Mouse (Mus musculus) erythroblast, adult 5-6 weeks (primary cell): ENCODE data around the gene Nmnat2. TPM values are rescaled to one million over a fixed set of nuclear protein-coding genes. Genes with fewer than 3 reads are reported as not detected.
"Not testable (repeated sequence)": the region's sequence is repeated elsewhere in the genome, so short reads cannot be mapped to it uniquely, and the experiment has no call there.

Experiments
- ATAC-seq: replicated peaks from 2 replicates; pipeline ENCODE4 v1.8.0; 2016; ENCODE audit warnings: moderate number of reproducible peaks, mild to moderate bottlenecking, moderate TSS enrichment, inconsistent platforms; ENCODE audit not compliant: poor library complexity, low FRiP score, severe bottlenecking
- total RNA-seq, 2 experiments: library from RNA; stranded (forward) in 1 of 2; stranded (reverse) in 1 of 2; fragments of 150-400 nt in 1 of 2; fragments of 200-764, 138-1000 nt in 1 of 2; gene quantifications; 2 replicates each; pipeline versions ENCODE4 v1.2.3 to v1.2.4; 2015 to 2017; ENCODE audit warnings: low replicate concordance in 2 of 2

The Nmnat2 gene
- total RNA-seq, 2 experiments from 2014 or later: not detected

DNA sequence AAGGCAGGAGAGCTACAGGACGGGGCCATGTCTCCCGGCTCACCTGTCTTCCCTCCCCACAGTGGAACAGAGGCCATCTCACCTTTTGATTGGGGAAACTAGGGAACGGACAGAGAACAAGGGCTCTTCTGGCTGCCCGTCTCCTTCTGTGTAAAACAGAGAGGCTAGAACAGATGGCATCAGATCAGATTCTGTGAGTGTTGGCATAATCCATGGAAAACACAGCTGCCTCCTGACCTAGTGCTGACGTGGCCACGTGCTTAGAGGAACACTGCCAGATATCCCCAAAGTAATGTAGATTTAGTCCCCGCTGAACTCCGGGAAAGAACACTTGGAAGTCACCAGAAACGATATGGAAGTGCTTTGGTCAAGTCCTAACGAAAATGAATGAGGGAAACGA lies 90.6 kb downstream of the Nmnat2 start:
- ATAC-seq: no peak

DNA sequence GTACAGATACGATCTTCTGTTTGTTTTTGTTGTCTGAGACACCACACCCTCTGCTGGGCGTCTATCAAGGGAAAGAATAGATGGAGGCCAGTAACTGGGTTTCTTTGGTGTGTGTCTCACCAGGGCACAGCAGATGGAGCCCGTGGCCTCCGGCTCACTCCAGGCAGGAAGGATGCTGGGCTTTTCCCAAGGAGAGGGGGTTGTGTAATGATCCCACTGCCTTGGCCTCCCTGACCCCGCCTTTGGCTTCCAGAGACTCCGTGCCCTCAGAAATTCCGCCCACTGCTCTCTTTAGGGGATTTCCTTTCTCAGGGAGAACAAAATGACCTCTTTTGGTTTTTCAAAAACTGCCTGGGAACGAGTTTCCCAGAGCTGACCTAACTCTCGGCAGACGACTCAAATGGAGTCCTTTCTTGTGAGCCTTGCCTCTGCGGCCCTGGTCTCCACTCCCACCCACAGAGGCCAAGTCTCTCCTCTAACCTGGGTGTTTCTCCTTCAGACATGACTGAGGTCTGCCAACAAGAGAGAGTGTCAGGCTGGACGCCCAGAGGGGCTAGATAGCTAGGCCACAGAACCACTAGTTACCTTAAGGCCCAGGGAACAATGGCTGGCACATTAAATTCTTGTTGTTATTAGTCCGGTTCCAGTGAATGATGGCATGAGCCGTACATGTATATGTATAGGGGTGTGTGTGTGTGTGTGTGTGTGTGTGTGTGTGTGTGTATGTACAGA lies 93.5 kb downstream of the Nmnat2 start:
- no peak for ATAC-seq

DNA sequence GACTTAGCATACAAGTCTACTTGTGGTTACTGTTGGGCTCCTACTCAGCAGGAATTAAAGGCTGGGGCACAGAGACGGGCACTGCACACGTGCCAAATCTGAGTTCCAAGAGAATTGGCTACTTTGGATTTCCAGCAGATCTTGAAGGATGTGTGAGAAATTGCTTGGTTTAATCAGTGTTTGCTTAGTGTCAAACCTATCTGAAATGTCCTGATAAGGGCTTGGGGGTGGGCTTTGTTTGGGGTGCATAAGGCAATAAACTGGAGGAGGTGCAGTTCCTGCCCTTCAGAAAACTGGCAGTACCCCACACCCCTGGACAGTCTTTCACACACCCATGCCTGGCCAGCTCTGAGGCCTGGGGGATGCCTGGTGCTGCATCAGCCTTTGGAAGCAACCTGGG lies 94.7 kb downstream of the Nmnat2 start:
- no peak for ATAC-seq

DNA sequence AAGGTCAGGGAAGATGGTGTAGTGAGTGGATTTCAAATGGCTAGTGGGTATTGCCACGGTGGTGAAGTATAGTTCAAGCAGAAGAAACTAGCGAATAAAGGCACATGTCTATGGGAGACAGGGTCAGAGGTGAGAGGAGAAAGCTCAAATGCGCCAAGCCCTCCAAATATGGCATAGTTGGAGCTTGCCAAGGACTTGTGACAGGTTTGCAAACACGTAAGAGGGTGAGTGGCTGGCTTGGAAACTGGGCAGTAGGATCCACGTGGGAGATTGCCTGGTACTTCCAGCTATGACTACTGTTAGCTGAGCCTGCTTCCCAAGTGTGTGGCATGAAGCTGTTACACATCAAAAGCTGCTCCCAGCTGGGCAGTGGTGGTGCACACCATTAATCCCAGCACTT lies 96.7 kb downstream of the Nmnat2 start:
- no peak for ATAC-seq

DNA sequence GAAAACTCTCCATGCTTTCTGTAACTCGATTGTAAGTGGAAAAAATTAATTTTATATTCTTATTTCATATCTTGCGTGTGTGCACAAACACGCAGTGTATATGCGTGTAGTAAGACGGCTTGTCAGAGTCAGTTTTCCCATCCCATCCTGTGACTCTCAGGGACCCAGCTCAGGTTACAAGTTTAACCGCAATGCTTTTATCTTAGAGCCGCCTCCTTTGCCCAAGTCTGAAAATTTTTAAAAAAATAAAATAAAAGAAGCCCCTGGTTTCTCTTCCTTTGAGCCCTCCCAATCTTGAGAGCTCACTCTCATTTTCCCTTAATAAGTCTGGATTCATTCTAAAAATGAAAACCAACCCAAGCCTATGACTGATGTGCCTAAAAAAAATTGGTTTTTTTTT lies 98.8 kb downstream of the Nmnat2 start:
- no peak for ATAC-seq

DNA sequence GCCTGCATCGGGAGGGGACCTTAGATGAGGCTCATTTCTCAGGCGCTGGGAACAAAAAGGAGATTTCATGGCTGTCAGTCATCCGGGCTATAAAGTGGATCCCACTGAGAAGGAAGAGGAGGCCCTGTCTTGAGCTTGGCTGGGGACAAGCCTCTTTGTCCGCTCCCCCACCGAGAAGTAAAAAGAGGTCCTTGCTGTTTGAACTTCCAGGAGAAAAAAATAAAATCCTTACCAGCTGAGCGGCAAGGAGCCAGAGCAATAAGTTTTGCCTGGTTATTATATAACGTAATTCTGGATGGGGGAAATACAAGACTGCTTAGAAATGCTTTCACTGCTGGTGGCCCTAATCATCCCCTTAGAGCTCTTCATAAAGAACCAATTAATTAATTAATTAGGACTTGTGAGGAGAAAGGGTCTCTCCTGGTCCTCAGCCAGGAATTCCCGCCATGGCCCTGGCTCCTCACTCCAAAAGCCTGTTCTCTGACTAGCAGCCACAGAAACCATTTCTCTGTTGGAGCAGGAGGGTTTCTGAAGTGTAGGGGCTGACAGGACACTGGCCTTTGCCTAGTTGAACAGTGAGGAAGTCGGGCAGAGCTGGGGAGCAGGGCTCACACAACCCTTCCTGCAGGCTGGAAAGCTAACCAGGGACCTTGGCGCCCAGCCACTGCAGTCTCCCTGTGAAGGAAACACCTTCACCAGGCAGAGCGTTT lies 99.5 kb downstream of the Nmnat2 start:
- no peak for ATAC-seq

DNA sequence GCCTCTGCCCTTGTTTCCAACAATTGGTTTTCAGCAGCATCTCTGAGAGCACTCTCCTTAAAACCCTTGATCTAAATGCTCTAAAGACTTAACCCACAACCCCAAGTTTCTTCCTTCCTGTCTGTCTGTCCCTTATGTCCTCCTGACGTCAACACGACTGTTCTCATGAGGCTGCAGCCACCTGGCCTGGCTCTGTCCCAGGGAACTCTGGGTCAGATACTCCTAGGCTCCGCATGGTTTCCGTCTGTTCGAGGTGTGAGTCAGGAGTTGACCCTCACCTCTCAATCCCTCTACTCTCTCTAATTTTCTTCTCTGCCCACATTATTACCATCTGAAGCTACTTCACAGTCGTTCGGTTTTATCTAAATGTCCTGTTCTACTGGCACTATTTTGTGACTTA lies 103.5 kb downstream of the Nmnat2 start:
- ATAC-seq: no peak

DNA sequence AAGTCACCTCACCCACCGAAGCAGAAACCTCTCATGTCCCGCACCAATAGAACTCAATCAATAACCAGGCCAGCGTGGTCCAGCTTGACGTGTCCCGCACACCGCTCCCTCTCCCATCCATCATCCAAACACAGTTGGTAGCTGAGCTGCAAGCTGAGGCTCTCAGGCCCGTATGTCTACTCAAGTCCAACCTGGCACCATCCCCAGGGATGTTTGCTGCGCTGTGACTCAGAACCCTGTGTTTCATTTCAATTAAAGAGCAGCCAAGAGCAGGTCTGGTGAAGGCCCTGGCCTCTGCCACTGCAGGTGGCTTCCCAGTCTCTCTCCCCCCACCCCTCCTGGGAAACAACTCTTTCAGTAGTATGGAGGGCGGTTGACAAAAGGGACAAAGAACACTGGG lies 104.8 kb downstream of the Nmnat2 start:
- no peak for ATAC-seq

DNA sequence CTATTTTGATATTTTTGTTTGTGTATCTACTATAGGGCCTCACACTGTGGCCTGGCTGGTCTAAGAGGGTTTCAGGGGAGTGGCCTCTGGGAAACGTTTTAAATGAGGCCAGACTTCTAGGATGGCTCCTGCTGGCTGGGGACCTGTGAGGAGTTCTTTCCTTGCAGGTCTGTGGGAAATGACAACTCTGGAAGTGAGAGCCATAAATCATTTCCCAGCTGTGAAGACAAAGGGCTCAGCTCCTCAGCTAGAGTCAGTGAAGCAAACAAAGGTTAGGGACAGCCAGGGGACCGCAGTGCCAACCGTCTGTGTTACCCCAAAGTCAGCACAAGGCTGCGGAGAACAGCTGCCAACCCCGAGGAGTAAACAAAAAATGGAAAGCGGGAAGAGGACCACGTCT lies 107.8 kb downstream of the Nmnat2 start:
- ATAC-seq: no peak

DNA sequence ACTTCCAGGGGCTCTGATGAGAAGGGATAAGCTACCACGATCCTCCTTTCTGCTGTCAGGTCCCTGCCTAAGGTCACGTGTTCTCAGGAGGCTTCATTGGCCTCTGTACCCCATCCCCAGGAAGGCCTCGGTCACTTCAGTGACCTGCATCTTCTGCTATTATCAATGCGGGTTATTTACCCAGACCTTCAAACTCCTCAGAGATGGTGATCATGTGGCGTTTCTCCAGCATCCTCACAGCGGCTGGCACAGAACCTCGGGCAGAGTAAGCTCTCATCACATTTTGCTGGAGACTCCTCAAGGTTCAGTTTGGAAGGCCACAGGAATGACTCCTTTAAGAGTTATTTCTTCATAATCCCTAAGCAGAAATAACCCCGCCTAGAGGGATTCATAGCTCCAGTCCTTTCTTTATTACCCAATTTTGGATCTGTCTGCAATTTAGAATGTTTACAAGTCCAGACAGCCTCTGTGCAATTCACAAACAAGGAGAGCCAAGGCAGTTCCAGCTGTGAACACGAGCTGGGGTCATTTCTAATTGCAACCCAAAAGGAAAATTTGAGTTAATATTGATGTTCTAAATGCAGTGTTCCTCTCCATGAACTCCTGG lies 110.1 kb downstream of the Nmnat2 start:
- ATAC-seq: no peak

DNA sequence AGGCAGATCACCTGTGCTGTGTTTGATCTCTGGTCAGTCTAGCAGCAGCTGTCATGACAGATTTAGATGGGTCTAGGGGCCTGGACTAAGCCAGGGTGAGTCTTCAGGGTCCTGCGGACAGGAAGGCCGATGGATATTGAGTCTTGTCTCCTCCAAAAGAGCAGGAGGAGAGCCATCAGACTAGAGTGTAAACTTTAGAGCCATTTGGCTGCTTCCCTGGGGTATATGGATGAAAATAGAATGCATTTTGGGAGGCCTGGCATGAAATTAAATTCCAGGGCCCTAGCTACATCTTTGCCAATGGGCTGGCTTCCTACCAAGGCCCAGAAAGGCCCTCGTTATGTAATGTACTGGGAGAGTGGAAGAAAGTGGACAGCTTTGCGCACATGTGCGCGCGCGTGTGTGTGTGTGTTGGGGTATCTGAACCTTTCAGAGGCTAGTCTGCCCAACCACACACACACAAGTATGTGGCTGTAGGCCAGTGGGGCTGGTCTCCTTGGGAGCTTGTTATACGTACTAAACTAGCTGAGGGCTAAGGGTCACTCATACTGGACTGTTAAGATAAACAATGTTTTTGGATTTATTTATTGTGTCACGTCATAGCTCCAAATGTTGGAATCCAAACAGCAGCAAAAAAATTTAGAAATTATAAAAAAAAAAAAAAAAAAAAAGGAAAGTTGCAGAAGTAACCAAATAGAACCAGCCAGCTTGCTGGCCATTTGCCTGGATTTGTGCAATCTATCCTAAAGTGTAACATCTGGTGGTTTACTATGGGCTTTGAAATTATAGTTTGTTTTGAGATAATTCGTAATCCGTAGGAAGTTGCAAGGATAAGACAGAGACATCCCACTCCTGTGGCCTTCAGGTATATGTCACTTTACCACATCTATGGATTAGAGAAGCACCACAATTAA lies 110.9 kb downstream of the Nmnat2 start:
- ATAC-seq: no peak

DNA sequence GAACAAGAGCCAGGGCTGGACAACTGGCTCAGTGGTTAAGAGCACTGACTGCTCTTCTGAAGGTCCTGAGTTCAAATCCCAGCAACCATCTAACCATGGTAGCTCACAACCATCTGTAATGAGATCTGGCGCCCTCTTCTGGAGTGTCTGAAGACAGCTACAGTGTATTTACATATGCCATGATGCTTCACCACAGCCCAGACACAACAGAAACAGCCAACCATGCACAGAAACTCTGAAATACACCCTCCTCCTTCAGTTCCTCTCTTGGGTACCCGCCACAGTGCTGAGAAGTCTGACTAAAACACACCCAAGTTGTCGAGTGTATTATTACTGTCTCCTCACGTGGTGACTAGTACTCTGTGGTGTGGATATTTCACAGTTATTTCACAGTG lies 111.6 kb downstream of the Nmnat2 start:
- no peak for ATAC-seq

DNA sequence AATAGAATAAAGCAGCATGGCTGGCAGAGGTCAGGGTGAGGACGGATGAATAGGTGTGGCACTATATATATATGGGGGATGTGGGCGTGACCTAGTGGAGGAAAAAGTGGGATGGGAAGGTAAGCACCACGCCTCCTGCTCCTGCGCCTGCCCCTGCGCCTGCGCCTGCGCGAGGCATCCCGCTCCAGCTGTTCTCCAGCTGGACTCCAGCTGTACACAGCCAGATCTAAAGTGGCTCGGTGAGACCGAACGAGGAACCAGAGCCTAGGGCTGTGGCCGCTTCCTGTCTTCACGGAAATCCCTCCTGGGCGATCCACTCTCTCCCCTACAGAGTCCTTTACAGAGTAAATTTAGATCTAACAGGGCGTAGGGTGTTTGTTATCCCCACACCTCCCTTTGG lies 116.8 kb downstream of the Nmnat2 start:
- no peak for ATAC-seq

DNA sequence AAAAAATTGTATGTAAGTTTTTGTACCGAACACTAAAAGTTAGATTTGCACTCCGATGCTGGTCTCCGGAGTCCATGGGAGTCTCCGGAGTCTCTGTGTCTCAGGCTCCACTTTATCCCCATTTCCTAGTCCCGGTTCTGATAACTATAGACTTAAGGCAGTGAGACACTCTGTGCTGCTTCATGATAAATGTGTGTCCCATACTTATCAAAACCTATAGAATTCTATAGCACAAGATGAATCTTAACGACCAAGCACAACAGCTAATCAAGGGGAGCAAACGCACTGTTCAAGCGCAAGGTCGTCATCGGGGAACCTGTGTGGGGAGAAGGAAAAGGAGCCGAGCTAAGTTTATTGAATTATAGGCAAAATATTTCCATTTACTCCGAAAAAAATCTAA lies 117.2 kb downstream of the Nmnat2 start:
- ATAC-seq: no peak

DNA sequence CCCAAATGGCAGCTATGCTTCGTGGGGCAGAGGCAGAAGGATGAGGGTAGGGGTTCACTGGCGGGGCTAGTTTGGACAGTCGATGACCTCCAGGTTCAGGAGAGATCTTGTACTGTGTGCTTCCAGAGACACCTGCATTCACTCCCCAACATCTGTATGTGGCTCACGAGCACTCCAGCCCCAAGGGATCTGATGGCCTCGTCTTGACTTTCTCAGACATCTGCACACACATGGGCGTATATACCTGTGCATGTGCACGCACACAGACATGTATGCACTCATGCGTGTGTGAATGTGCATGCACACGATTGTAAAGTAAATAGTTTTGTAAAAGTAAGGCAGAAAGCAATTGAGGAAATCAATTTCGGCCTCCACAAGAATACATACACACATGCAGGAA lies 117.9 kb downstream of the Nmnat2 start:
- ATAC-seq: no peak

DNA sequence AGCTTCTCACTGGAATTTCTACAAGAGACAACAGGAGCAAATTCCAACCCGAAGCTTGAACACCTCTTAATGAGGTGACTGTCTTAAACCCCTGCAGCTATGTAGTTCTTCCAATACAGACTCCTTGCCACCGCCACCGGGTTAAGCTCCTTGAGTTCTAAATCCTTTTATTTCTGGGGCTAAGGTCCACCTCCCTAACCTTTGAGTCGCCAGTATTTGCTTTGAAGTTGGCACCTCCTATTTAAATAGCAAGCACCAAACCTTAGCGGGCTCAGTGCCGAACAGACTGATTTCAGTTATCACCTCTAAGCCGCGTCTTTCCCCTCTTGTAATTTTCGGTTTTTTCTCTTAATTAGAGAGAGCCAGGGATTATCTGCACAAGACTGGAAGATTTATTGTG lies 118.6 kb downstream of the Nmnat2 start:
- ATAC-seq: no peak

DNA sequence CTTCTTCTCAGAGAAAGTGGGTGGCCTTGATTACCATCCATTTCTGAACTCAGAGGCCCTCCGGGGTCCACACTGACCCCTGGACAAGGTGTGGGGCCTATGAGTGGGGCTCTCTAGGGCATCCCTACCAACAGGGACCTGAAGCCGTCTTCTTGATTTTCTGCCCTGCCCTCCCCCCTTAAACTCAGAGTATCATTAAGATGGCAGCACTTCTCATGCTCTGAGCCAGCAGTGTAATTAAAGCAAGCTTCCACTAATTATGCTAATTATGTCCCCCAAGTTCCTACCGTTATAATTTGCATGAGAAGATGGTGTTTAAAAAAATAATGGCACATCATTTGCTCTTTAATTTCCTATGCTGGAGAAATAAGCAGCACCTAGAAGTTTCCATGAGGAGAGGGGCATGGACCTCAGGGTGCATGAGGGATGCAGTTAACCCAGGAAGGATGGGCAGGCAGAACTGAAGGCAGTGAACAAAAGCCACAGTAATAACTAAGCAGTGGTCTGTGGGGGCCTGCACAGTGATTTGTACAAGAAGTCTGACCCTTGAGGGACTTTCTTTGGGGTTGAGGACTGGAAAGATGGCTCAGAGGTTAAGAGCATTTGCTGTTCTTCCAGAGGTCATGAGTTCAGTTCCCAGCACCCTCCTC lies 120.4 kb downstream of the Nmnat2 start:
- ATAC-seq: no peak

DNA sequence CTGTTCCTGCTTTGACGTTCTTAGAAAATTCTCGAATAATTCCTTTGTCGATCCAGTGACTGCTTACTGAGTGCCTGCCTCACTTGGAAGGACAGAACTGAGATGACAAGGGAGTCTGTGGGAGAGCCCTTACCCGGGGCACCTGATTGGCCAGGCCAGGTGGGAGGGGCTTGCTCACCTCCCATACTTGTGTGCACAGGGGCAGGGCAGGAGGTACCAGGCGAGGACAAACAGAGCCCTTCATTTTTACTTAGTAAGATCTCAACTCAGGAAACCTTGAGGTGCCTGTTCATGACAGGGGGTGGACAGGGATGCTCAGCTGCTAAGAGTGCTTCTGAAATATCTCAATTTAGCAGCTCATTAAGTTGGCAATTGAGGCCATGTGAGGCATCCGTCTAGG lies 121.2 kb downstream of the Nmnat2 start:
- ATAC-seq: no peak

DNA sequence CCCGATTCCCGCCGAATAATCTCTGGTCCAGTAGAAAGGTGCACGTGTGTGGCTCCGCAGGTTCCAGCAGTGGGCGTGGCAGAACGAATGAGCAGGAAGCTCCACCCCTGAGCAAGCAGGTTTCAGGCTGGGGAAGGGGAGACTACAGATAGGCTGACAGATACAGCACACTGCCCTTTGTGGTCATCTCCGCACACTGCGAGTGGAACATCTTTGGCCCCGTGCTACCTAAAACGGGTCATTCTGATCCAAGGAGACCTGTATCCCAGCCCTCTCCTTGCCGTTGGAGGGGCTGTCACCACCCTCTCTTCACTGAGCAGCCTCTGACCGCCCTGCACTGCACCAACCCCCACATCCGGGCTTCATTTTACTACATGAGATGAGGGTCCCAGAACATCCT lies 128.4 kb downstream of the Nmnat2 start:
- not testable (repeated sequence) for ATAC-seq

DNA sequence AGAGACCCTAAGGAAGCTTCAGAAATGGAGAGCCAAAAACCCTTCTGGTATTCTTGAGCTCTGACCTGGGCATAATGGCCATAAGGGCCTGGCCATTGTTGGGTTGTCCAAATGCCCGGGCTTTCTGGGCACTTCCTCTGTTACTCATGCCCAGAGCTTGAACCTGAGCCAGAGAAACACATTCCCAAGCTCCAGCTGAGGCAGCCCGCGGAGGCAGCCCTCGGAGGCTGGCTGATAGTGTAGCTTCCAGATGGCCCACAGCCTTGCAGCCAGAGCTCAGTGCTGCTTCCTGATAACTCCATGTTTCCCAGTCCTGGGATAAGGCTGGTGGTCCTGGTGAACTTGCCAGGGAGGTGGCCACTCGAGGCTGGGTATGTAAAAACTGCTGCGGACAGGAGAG lies 129.4 kb downstream of the Nmnat2 start:
- ATAC-seq: no peak
